ENCODE assay signal across 11 mouse cellular contexts in genomic region chr5:72904903-72905790, GRCm38 (mm10). TPM values are rescaled to one million over a fixed set of nuclear protein-coding genes. Genes with fewer than 3 reads are reported as not detected.
DNase-seq lines count a peak whose midpoint lies in the region; ATAC-seq and TF ChIP-seq lines count a peak whose summit lies in the region.
"Had no signal": no experiment of that assay in that cellular context is flagged by ENCODE, and none has a peak within 500 bp of the region (broad histone marks: within the 10 kb centered on the region; RNA-seq: fewer than 3 reads in every experiment).

No protein-coding gene starts in this region.

- no peak overlapping the region for H3K9ac ChIP-seq in heart, embryonic 15.5 days
- H3K9ac ChIP-seq: limb, embryonic 12.5 days had no signal

- no peaks in the 10 kb centered on the region for H3K36me3 ChIP-seq in heart, embryonic 15.5 days
- H3K36me3 ChIP-seq: hindbrain, embryonic 10.5 days; limb, embryonic 12.5 days had no signal

- peak; percentile 55 for DNase-seq in gastrocnemius, adult 2 months
- no peak for DNase-seq in gastrocnemius, postnatal 4 days (ENCODE audit: low spot score in 2 of 2)
- DNase-seq in ZHBTc4 (ENCODE audit: low read depth, low spot score): peak; percentile 46
- DNase-seq in lung, postnatal 36 days: peak; percentile 84
- no peak for DNase-seq in cerebellum, postnatal 36 days
- no peak for DNase-seq in adrenal gland, adult (ENCODE audit: inconsistent age in 2 of 2, low spot score in 1 of 2)
- no peak for DNase-seq in left cerebral cortex, postnatal 4 days
- DNase-seq: cerebellum, adult 9-11 months had no signal

- peak overlapping the region; percentile 35; the same call in 1 of the 2 replicates for H3K4me3 ChIP-seq in gastrocnemius, adult 2 months
- H3K4me3 ChIP-seq in heart, embryonic 15.5 days: no peak overlapping the region
- H3K4me3 ChIP-seq: hindbrain, embryonic 10.5 days; limb, embryonic 12.5 days had no signal

- no peak for TF ChIP-seq CTCF in gastrocnemius, adult 2 months (IDR thresholded peaks at IDR 0.05)

- peak overlapping the region; percentile 91 for H3K27ac ChIP-seq in gastrocnemius, adult 2 months
- H3K27ac ChIP-seq in heart, embryonic 15.5 days: peak overlapping the region; percentile 86
- H3K27ac ChIP-seq: hindbrain, embryonic 10.5 days; limb, embryonic 12.5 days had no signal

- H3K27me3 ChIP-seq in heart, embryonic 15.5 days: no peaks in the 10 kb centered on the region
- H3K27me3 ChIP-seq: limb, embryonic 12.5 days had no signal

- peak overlapping the region; percentile 38; the same call in 1 of the 2 replicates for H3K4me2 ChIP-seq in heart, embryonic 15.5 days
- H3K4me2 ChIP-seq: limb, embryonic 12.5 days had no signal

- intact Hi-C loops in gastrocnemius, adult 2 months (cut with DNase I): no loop called here
- intact Hi-C loops in left cerebral cortex, postnatal 4 days (cut with DNase I): no loop called here

- H3K9me3 ChIP-seq in heart, embryonic 15.5 days (replicated peaks): no peaks in the 10 kb centered on the region
- H3K9me3 ChIP-seq: hindbrain, embryonic 10.5 days; limb, embryonic 12.5 days had no signal

- H3K4me1 ChIP-seq in heart, embryonic 15.5 days (replicated peaks): peaks cover 36% of the 10 kb centered on the region
- H3K4me1 ChIP-seq: hindbrain, embryonic 10.5 days; limb, embryonic 12.5 days had no signal

- 49% methylated on average over 18 of the region's 18 CpGs for WGBS in heart, embryonic 15.5 days

- ATAC-seq in heart, embryonic 15.5 days (replicated peaks; ENCODE audit: insufficient number of reproducible peaks, insufficient read depth, low FRiP score, low read depth): peak; percentile 84

RNA-seq across cellular contexts. Expression of gene Slain2, which starts 9.0 kb away (rescaled TPM):
- 100 to 1,000 TPM; 113 TPM for total RNA-seq in gastrocnemius, adult 2 months (2021)
- total RNA-seq in gastrocnemius, postnatal 4 days (2021): 10 to 100 TPM; 82.8 to 90.0 TPM
- polyA plus RNA-seq in heart, embryonic 15.5 days (2015; fragmentation: Nextera tagmentation; extraction: Ambion mirVana): 22.5 and 23.2 TPM in 2 replicates
- 10 to 100 TPM; 57.1 to 66.7 TPM for total RNA-seq in left cerebral cortex, postnatal 4 days (2021)

RNA-seq across cellular contexts. Expression of gene Tec, which starts 36.9 kb away (rescaled TPM):
- 1 to 10 TPM; 1.2 to 1.4 TPM for total RNA-seq in gastrocnemius, adult 2 months (2021)
- 1 to 10 TPM; 4.0 to 5.4 TPM for total RNA-seq in gastrocnemius, postnatal 4 days (2021)
- 17.8 and 19.0 TPM in 2 replicates for polyA plus RNA-seq in heart, embryonic 15.5 days (2015; fragmentation: Nextera tagmentation; extraction: Ambion mirVana)
- 10 to 100 TPM; 13.6 to 16.1 TPM for total RNA-seq in left cerebral cortex, postnatal 4 days (2021)

Comparison
In these comparisons a context has a peak if more than half of its experiments do, and no peak if none do; other contexts are left out.
1. DNase-seq: peak in gastrocnemius, adult 2 months (single experiment), ZHBTc4 (single experiment) and lung, postnatal 36 days (single experiment); none in gastrocnemius, postnatal 4 days (0 of 2), cerebellum, postnatal 36 days (0 of 2), adrenal gland, adult (0 of 2) and left cerebral cortex, postnatal 4 days (single experiment).